Mouse (Mus musculus): ENCODE results near the gene Atp1a4. TPM values are rescaled to one million over a fixed set of nuclear protein-coding genes. Genes with fewer than 3 reads are reported as not detected.
"Not testable (repeated sequence)": the region's sequence is repeated elsewhere in the genome, so short reads cannot be mapped to it uniquely, and the experiment has no call there.

Gene Atp1a4
- polyA plus RNA-seq, 1 experiment from 2014 or later = not detected

- WGBS = 82% methylated on average over 3 of the region's 3 CpGs
- H3K27me3 ChIP-seq (ENCODE audit: low read depth, poor library complexity, severe bottlenecking) = no peaks in the 10 kb centered on the region; the same call in 1 of the 2 replicates
- H3K4me1 ChIP-seq = peaks cover 18% of the 10 kb centered on the region
- no peaks in the 10 kb centered on the region for H3K36me3 ChIP-seq
- no peak overlapping the region for H3K4me3 ChIP-seq
- DNase-seq (ENCODE audit: low spot score) = no peak
- no peak overlapping the region for H3K27ac ChIP-seq (replicated peaks)
- H3K9me3 ChIP-seq (replicated peaks) = no peaks in the 10 kb centered on the region
Observed at GRCm38 (mm10) chr1:172277172-172277571, 19.0 kb upstream of the Atp1a4 start.

GRCm38 (mm10) chr1:172274547-172274946 is 16.3 kb upstream of the Atp1a4 start:
- Histone ChIP-seq H3K27ac (replicated peaks) (no peak overlapping the region), H3K4me1 (peaks cover 24% of the 10 kb centered on the region), H3K27me3 (ENCODE audit: low read depth, poor library complexity, severe bottlenecking) (no peaks in the 10 kb centered on the region; the same call in 1 of the 2 replicates), H3K36me3 (no peaks in the 10 kb centered on the region), H3K9me3 (replicated peaks) (no peaks in the 10 kb centered on the region), H3K4me3 (no peak overlapping the region)
- no peak for DNase-seq (ENCODE audit: low spot score)
- WGBS = 67% methylated on average over 5 of the region's 5 CpGs

- no peaks in the 10 kb centered on the region for H3K36me3 ChIP-seq
- no peaks in the 10 kb centered on the region; the same call in 1 of the 2 replicates for H3K27me3 ChIP-seq (ENCODE audit: low read depth, poor library complexity, severe bottlenecking)
- no peak for DNase-seq (ENCODE audit: low spot score)
- 63% methylated on average over 5 of the region's 5 CpGs for WGBS
- H3K27ac ChIP-seq (replicated peaks) = no peak overlapping the region
- no peak overlapping the region for H3K4me3 ChIP-seq
- H3K4me1 ChIP-seq = peaks cover 22% of the 10 kb centered on the region
- no peaks in the 10 kb centered on the region for H3K9me3 ChIP-seq (replicated peaks)
Observed at GRCm38 (mm10) chr1:172274116-172274515, 15.9 kb upstream of the Atp1a4 start.

GRCm38 (mm10) chr1:172273386-172273785 is 15.2 kb upstream of the Atp1a4 start:
- H3K4me1 ChIP-seq = peaks cover 22% of the 10 kb centered on the region
- no peak for DNase-seq (ENCODE audit: low spot score)
- 92% methylated on average over 6 of the region's 6 CpGs for WGBS
- H3K4me3 ChIP-seq = no peak overlapping the region
- no peaks in the 10 kb centered on the region for H3K9me3 ChIP-seq (replicated peaks)
- H3K27ac ChIP-seq (replicated peaks) = no peak overlapping the region
- H3K27me3 ChIP-seq (ENCODE audit: low read depth, poor library complexity, severe bottlenecking) = no peaks in the 10 kb centered on the region; the same call in 1 of the 2 replicates
- no peaks in the 10 kb centered on the region for H3K36me3 ChIP-seq

GRCm38 (mm10) chr1:172271765-172272164 is 13.6 kb upstream of the Atp1a4 start:
- 52% methylated on average over 10 of the region's 10 CpGs for WGBS
- no peaks in the 10 kb centered on the region; the same call in 1 of the 2 replicates for H3K27me3 ChIP-seq (ENCODE audit: low read depth, poor library complexity, severe bottlenecking)
- H3K9me3 ChIP-seq (replicated peaks) = no peaks in the 10 kb centered on the region
- no peak overlapping the region for H3K4me3 ChIP-seq
- H3K27ac ChIP-seq (replicated peaks) = peak overlapping the region; percentile 67
- peak; percentile 50 for DNase-seq (ENCODE audit: low spot score)
- H3K36me3 ChIP-seq = no peaks in the 10 kb centered on the region
- peaks cover 22% of the 10 kb centered on the region for H3K4me1 ChIP-seq

GRCm38 (mm10) chr1:172271208-172271607 is 13.0 kb upstream of the Atp1a4 start:
- no peaks in the 10 kb centered on the region for H3K36me3 ChIP-seq
- 87% methylated on average over 3 of the region's 3 CpGs for WGBS
- peaks cover 22% of the 10 kb centered on the region for H3K4me1 ChIP-seq
- peak overlapping the region; percentile 67 for H3K27ac ChIP-seq (replicated peaks)
- no peak overlapping the region for H3K4me3 ChIP-seq
- H3K27me3 ChIP-seq (ENCODE audit: low read depth, poor library complexity, severe bottlenecking) = no peaks in the 10 kb centered on the region; the same call in 1 of the 2 replicates
- no peak for DNase-seq (ENCODE audit: low spot score)
- H3K9me3 ChIP-seq (replicated peaks) = no peaks in the 10 kb centered on the region

GRCm38 (mm10) chr1:172261477-172262078 is 3.4 kb upstream of the Atp1a4 start, which contains the start of gene Igsf8:
Igsf8 (plus strand) TSS chr1:172261641.
- 0 out of 2 replicates have a peak within 1 kb of the TSS, but pooled peaks have one; percentile 1 for H3K4me3 ChIP-seq
- 33% methylated on average over 8 of the region's 8 CpGs for WGBS

GRCm38 (mm10) chr1:172247679-172248078 is 10.5 kb downstream of the Atp1a4 start:
- 51% methylated on average over 2 of the region's 2 CpGs for WGBS
- 0 out of 2 replicates have a peak overlapping the region, but pooled peaks have one; percentile 30 for H3K27ac ChIP-seq (replicated peaks)
- H3K36me3 ChIP-seq = no peaks in the 10 kb centered on the region
- H3K27me3 ChIP-seq (ENCODE audit: low read depth, poor library complexity, severe bottlenecking) = peaks cover 37% of the 10 kb centered on the region
- no peaks in the 10 kb centered on the region for H3K9me3 ChIP-seq (replicated peaks)
- DNase-seq (ENCODE audit: low spot score) = no peak
- H3K4me3 ChIP-seq = no peak overlapping the region
- H3K4me1 ChIP-seq = peaks cover 26% of the 10 kb centered on the region

More at GRCm38 (mm10) chr1:172261477-172262078, 3.4 kb upstream of the Atp1a4 start, which contains the start of gene Igsf8:
- Histone ChIP-seq H3K27ac (replicated peaks) (peak within 1 kb of the TSS; percentile 83), H3K4me1 (peaks cover 23% of the 10 kb centered on the region), H3K27me3 (ENCODE audit: low read depth, poor library complexity, severe bottlenecking) (no peaks in the 10 kb centered on the region), H3K36me3 (no peaks in the 10 kb centered on the region), H3K9me3 (replicated peaks) (peaks cover 5% of the 10 kb centered on the region)
- no peak for DNase-seq (ENCODE audit: low spot score)

- Histone ChIP-seq H3K4me3 (no peak overlapping the region), H3K27ac (replicated peaks) (0 out of 2 replicates have a peak overlapping the region, but pooled peaks have one; percentile 30), H3K9me3 (replicated peaks) (no peaks in the 10 kb centered on the region), H3K36me3 (no peaks in the 10 kb centered on the region), H3K27me3 (ENCODE audit: low read depth, poor library complexity, severe bottlenecking) (peaks cover 37% of the 10 kb centered on the region), H3K4me1 (peaks cover 30% of the 10 kb centered on the region)
- no peak for DNase-seq (ENCODE audit: low spot score)
- 80% methylated on average over 4 of the region's 4 CpGs for WGBS
Observed at GRCm38 (mm10) chr1:172247216-172247615, 11.0 kb downstream of the Atp1a4 start.

- not testable (repeated sequence) for H3K27ac ChIP-seq (replicated peaks); H3K9me3 ChIP-seq (replicated peaks); H3K36me3 ChIP-seq; DNase-seq (ENCODE audit: low spot score); H3K4me3 ChIP-seq
- Histone ChIP-seq H3K27me3 (ENCODE audit: low read depth, poor library complexity, severe bottlenecking) (peaks cover 37% of the 10 kb centered on the region), H3K4me1 (peaks cover 50% of the 10 kb centered on the region)
- 37% methylated on average over 23 of the region's 23 CpGs for WGBS
Observed at GRCm38 (mm10) chr1:172244645-172245044, 13.6 kb downstream of the Atp1a4 start.

- Histone ChIP-seq H3K36me3 (no peaks in the 10 kb centered on the region), H3K4me3 (no peak overlapping the region; the same call in 1 of the 2 replicates), H3K27ac (replicated peaks) (no peak overlapping the region), H3K9me3 (replicated peaks) (no peaks in the 10 kb centered on the region), H3K27me3 (ENCODE audit: low read depth, poor library complexity, severe bottlenecking) (peaks cover 37% of the 10 kb centered on the region), H3K4me1 (peaks cover 50% of the 10 kb centered on the region)
- DNase-seq (ENCODE audit: low spot score) = peak; percentile 31
- WGBS = 28% methylated on average over 16 of the region's 16 CpGs
Observed at GRCm38 (mm10) chr1:172243547-172244205, 14.5 kb downstream of the Atp1a4 start.

GRCm38 (mm10) chr1:172242401-172242800 is 15.8 kb downstream of the Atp1a4 start:
- 35% methylated on average over 2 of the region's 2 CpGs for WGBS
- H3K9me3 ChIP-seq (replicated peaks) = no peaks in the 10 kb centered on the region
- H3K4me1 ChIP-seq = peaks cover 46% of the 10 kb centered on the region
- peak overlapping the region; percentile 38; the same call in 1 of the 2 replicates for H3K27ac ChIP-seq (replicated peaks)
- peaks cover 37% of the 10 kb centered on the region for H3K27me3 ChIP-seq (ENCODE audit: low read depth, poor library complexity, severe bottlenecking)
- H3K36me3 ChIP-seq = no peaks in the 10 kb centered on the region
- no peak overlapping the region for H3K4me3 ChIP-seq
- no peak for DNase-seq (ENCODE audit: low spot score)

All from midbrain, embryonic 10.5 days (tissue).